Mouse (Mus musculus) limb, embryonic 11.5 days (tissue): ENCODE measurements around the gene Alkbh7. TPM values are rescaled to one million over a fixed set of nuclear protein-coding genes. Genes with fewer than 3 reads are reported as not detected.

Source experiments
- ATAC-seq: fragments of 200-750 bp; cut with Nextera tagmentation; 2 replicates; pipeline ENCODE4 v1.8.0; 2017; ENCODE audit warnings: low read depth; ENCODE audit not compliant: insufficient number of reproducible peaks, low FRiP score, low TSS enrichment
- DNase-seq: peaks from one replicate; pipeline ENCODE4 v3.0.0-alpha.2; 2015; ENCODE audit warnings: low spot score
- H3K27ac ChIP-seq: fragments of 300-500 bp; sonication (generic); replicated peaks from 2 replicates; pipeline ENCODE4 v1.5.1; 2014; ENCODE audit warnings: low read depth, mild to moderate bottlenecking, low read length
- H3K27me3 ChIP-seq: fragments of 300-500 bp; sonication (generic); 2 replicates; pipeline ENCODE4 v1.6.1; 2014; ENCODE audit warnings: mild to moderate bottlenecking, low read length, mixed read lengths; ENCODE audit not compliant: control insufficient read depth, insufficient read depth
- H3K36me3 ChIP-seq: fragments of 300-500 bp; sonication (generic); 2 replicates; pipeline ENCODE4 v1.6.1; 2014; ENCODE audit warnings: mild to moderate bottlenecking, low read length, moderate library complexity, mixed read lengths; ENCODE audit not compliant: control insufficient read depth, insufficient read depth
- H3K4me1 ChIP-seq: fragments of 300-500 bp; sonication (generic); 2 replicates; pipeline ENCODE4 v1.6.1; 2014; ENCODE audit warnings: low read length, mixed read lengths; ENCODE audit not compliant: control insufficient read depth, insufficient read depth
- H3K4me2 ChIP-seq: fragments of 300-500 bp; sonication (generic); 2 replicates; pipeline ENCODE4 v1.6.1; 2014; ENCODE audit warnings: low read depth, mild to moderate bottlenecking, moderate library complexity; ENCODE audit not compliant: severe bottlenecking
- H3K4me3 ChIP-seq: fragments of 300-500 bp; sonication (generic); 2 replicates; pipeline ENCODE4 v1.5.1; 2014; ENCODE audit warnings: low read depth, low read length
- H3K9ac ChIP-seq: fragments of 300-500 bp; sonication (generic); 2 replicates; pipeline ENCODE4 v1.6.1; 2014; ENCODE audit warnings: mild to moderate bottlenecking, low read length
- H3K9me3 ChIP-seq: fragments of 300-500 bp; sonication (generic); 2 replicates; pipeline ENCODE4 v1.6.1; 2016; ENCODE audit warnings: low read length; ENCODE audit not compliant: control insufficient read depth
- WGBS: fragments of 180-500 bp; shearing (Covaris S2); extraction: QIAGEN DNeasy Blood & Tissue Kit; methylation state at CpG from one replicate; pipeline ENCODE4 v1.1.7; 2014; 5-methylcytosine and 5-hydroxymethylcytosine counted together
- polyA plus RNA-seq: library from polyadenylated mRNA; unstranded; fragments of >200 nt; fragmentation: Nextera tagmentation; extraction: Ambion mirVana; gene quantifications from 2 replicates; pipeline ENCODE4 v1.2.1, GENCODE M21; 2014

Gene Alkbh7
- polyA plus RNA-seq, 1 experiment from 2014 or later: 42.1 TPM

GRCm38 (mm10) chr17:56963646-56964045 is 33.5 kb upstream of the Alkbh7 start:
- 74% methylated on average over 6 of the region's 6 CpGs for WGBS
- ATAC-seq: no peak
- no peak overlapping the region for H3K4me3 ChIP-seq
- H3K27me3 ChIP-seq: no peaks in the 10 kb centered on the region
- H3K9ac ChIP-seq: no peak overlapping the region
- no peak overlapping the region for H3K4me2 ChIP-seq
- H3K9me3 ChIP-seq: no peaks in the 10 kb centered on the region
- no peak for DNase-seq
- H3K27ac ChIP-seq: no peak overlapping the region
- no peaks in the 10 kb centered on the region for H3K4me1 ChIP-seq
- H3K36me3 ChIP-seq: no peaks in the 10 kb centered on the region

- Histone ChIP-seq H3K9me3 (no peaks in the 10 kb centered on the region), H3K9ac (no peak overlapping the region), H3K4me3 (no peak overlapping the region), H3K4me2 (no peak overlapping the region), H3K4me1 (no peaks in the 10 kb centered on the region), H3K27ac (no peak overlapping the region), H3K36me3 (no peaks in the 10 kb centered on the region), H3K27me3 (no peaks in the 10 kb centered on the region)
- ATAC-seq (no peak), DNase-seq (no peak)
- 64% methylated on average over 3 of the region's 3 CpGs for WGBS
These were observed 27.8 kb upstream of the Alkbh7 start for GRCm38 (mm10) chr17:56969321-56969720.

GRCm38 (mm10) chr17:56970081-56970480 is 27.1 kb upstream of the Alkbh7 start:
- ATAC-seq: no peak
- H3K4me3 ChIP-seq: no peak overlapping the region

GRCm38 (mm10) chr17:56973956-56974707 is 23.0 kb upstream of the Alkbh7 start:
- DNase-seq (no peak), ATAC-seq (no peak)
- no peaks in the 10 kb centered on the region for H3K27me3 ChIP-seq
- H3K4me2 ChIP-seq: no peak overlapping the region
- WGBS: 60% methylated on average over 13 of the region's 14 CpGs
- no peak overlapping the region for H3K9ac ChIP-seq
- H3K4me1 ChIP-seq: no peaks in the 10 kb centered on the region
- no peak overlapping the region for H3K27ac ChIP-seq
- H3K36me3 ChIP-seq: no peaks in the 10 kb centered on the region
- H3K9me3 ChIP-seq: no peaks in the 10 kb centered on the region
- H3K4me3 ChIP-seq: no peak overlapping the region

More at GRCm38 (mm10) chr17:56970081-56970480, 27.1 kb upstream of the Alkbh7 start:
- H3K9ac ChIP-seq: no peak overlapping the region
- no peaks in the 10 kb centered on the region for H3K9me3 ChIP-seq
- H3K36me3 ChIP-seq: no peaks in the 10 kb centered on the region
- no peak for DNase-seq
- WGBS: 67% methylated on average over 5 of the region's 5 CpGs
- H3K4me1 ChIP-seq: no peaks in the 10 kb centered on the region
- no peaks in the 10 kb centered on the region for H3K27me3 ChIP-seq
- no peak overlapping the region for H3K4me2 ChIP-seq
- H3K27ac ChIP-seq: no peak overlapping the region

GRCm38 (mm10) chr17:56974708-56975240 is 22.4 kb upstream of the Alkbh7 start:
- ATAC-seq (no peak), DNase-seq (no peak)
- Histone ChIP-seq H3K4me1 (no peaks in the 10 kb centered on the region), H3K4me3 (no peak overlapping the region), H3K4me2 (no peak overlapping the region), H3K9ac (no peak overlapping the region), H3K9me3 (no peaks in the 10 kb centered on the region), H3K27ac (no peak overlapping the region), H3K36me3 (no peaks in the 10 kb centered on the region), H3K27me3 (no peaks in the 10 kb centered on the region)
- WGBS: 79% methylated on average over 5 of the region's 5 CpGs

GRCm38 (mm10) chr17:56975391-56975790 is 21.7 kb upstream of the Alkbh7 start:
- Histone ChIP-seq H3K27me3 (no peaks in the 10 kb centered on the region), H3K4me3 (no peak overlapping the region), H3K4me2 (no peak overlapping the region), H3K4me1 (no peaks in the 10 kb centered on the region), H3K9me3 (no peaks in the 10 kb centered on the region), H3K9ac (no peak overlapping the region), H3K36me3 (no peaks in the 10 kb centered on the region), H3K27ac (no peak overlapping the region)
- DNase-seq (no peak), ATAC-seq (no peak)
- 84% methylated on average over 3 of the region's 3 CpGs for WGBS

GRCm38 (mm10) chr17:56976531-56977390 is 20.4 kb upstream of the Alkbh7 start:
- 81% methylated on average over 8 of the region's 8 CpGs for WGBS
- H3K4me1 ChIP-seq: no peaks in the 10 kb centered on the region
- no peaks in the 10 kb centered on the region for H3K27me3 ChIP-seq
- ATAC-seq: no peak
- H3K27ac ChIP-seq: no peak overlapping the region
- H3K9ac ChIP-seq: no peak overlapping the region
- DNase-seq: no peak
- no peak overlapping the region for H3K4me3 ChIP-seq
- no peaks in the 10 kb centered on the region for H3K36me3 ChIP-seq
- no peak overlapping the region for H3K4me2 ChIP-seq
- H3K9me3 ChIP-seq: no peaks in the 10 kb centered on the region

GRCm38 (mm10) chr17:56979524-56979923 is 17.6 kb upstream of the Alkbh7 start:
- H3K9me3 ChIP-seq: no peaks in the 10 kb centered on the region
- no peak overlapping the region for H3K4me2 ChIP-seq
- H3K36me3 ChIP-seq: no peaks in the 10 kb centered on the region
- no peak overlapping the region for H3K27ac ChIP-seq
- no peak for DNase-seq
- no peak overlapping the region for H3K9ac ChIP-seq
- WGBS: 25% methylated on average over 6 of the region's 8 CpGs
- H3K4me1 ChIP-seq: no peaks in the 10 kb centered on the region
- H3K27me3 ChIP-seq: no peaks in the 10 kb centered on the region
- H3K4me3 ChIP-seq: no peak overlapping the region
- no peak for ATAC-seq
